Mouse (Mus musculus) cerebellum, adult 2 months (tissue): Measurements from ENCODE around the gene Psmc3ip.

ENCODE experiments used
- CTCF ChIP-seq: fragments of 200-500 bp; IDR thresholded peaks from 2 replicates; pipeline ENCODE4 v1.5.1; 2011; ENCODE audit warnings: low read depth, mild to moderate bottlenecking, control low read depth, low read length, moderate library complexity, borderline replicate concordance; ENCODE audit not compliant: insufficient read depth
- POLR2A ChIP-seq: fragments of 200-500 bp; IDR thresholded peaks from 2 replicates; pipeline ENCODE4 v1.6.1; 2011; ENCODE audit warnings: low read length, control low read depth, borderline replicate concordance; ENCODE audit not compliant: insufficient read depth

DNA sequence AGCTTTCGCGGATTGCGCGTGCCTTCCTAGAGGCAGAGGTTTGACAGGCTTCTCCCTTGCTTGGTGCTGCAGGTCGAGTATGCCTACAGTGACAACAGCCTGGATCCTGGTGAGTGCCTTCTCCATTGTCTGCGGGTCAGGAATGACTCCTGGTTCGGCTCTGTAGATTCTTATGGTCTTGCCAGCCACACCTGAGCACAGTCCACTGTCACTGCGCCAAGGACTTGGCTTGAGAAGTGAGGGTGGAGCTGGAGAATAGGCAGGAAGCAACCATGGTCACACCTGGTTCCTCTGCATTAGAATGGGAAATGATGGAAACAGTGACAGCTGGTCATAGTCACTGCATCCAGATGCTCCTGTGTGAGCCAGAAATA, 7.6 kb downstream of the Psmc3ip start:
- TF ChIP-seq CTCF (no peak), POLR2A (no peak)
